In the genomic region with DNA sequence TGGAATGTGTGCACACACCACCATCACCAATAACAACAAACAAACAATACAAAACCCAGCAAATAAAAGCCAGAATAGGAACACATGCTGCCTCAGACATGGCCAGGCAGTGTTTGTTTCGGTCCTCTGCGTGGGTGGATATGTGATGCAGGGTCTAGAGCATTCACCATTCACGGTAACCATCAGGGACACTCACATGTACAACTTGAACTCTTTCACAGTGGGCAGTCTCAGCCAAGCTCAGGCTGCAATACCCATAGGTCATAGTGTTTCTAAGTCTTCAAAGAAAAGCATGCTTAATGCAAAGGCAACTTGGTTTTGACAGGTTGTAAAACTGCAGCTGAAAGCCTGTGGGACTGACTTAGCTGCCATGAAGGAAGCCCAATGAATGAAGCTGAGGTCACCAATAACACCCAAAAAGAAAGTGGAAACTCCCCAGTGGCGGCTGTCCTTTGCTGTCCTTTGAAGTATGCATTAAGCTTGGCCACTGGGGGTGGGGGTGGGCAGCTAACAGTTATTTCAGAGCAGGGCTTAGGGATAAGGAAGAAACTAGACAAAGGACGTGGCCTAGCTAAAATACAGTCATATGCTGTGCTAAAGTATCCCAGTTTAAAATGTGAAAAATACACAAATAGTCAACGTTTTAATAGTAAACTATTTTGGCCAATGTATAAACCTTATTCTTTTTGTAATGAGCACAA, we compare ENCODE assay signal across 16 mouse cellular contexts. TPM values are rescaled to one million over a fixed set of nuclear protein-coding genes. Genes with fewer than 3 reads are reported as not detected.
DNase-seq lines count a peak whose midpoint lies in the region; ATAC-seq and TF ChIP-seq lines count a peak whose summit lies in the region.
"Had no signal": no experiment of that assay in that cellular context is flagged by ENCODE, and none has a peak within 500 bp of the region (broad histone marks: within the 10 kb centered on the region; RNA-seq: fewer than 3 reads in every experiment).

No protein-coding gene starts in this region.

- peaks cover 17% of the 10 kb centered on the region for H3K4me1 ChIP-seq in kidney, embryonic 16.5 days (ENCODE audit: insufficient read depth, low read length)
- peaks cover 4% of the 10 kb centered on the region; the same call in 1 of the 2 replicates for H3K4me1 ChIP-seq in embryonic fibroblast, embryonic 13.5 days (ENCODE audit: control insufficient read depth, insufficient read depth, low read length)
- H3K4me1 ChIP-seq in stomach, embryonic 14.5 days (ENCODE audit: control insufficient read depth, insufficient read depth, low read length): peaks cover 3% of the 10 kb centered on the region; the same call in 1 of the 2 replicates
- H3K4me1 ChIP-seq: liver, embryonic 12.5 days; midbrain, embryonic 15.5 days; neural tube, embryonic 13.5 days had no signal

- no peak for TF ChIP-seq POLR2A in embryonic fibroblast, embryonic 13.5 days (IDR thresholded peaks at IDR 0.05; ENCODE audit: low read depth, low read length)

- DNase-seq in heart, adult 11 months: peak; percentile 87
- no peak for DNase-seq in heart, adult 9 months (ENCODE audit: low spot score in 2 of 2)
- DNase-seq in kidney, adult 9 months: no peak
- DNase-seq in spleen, adult 12 weeks (ENCODE audit: low spot score): no peak
- no peak for DNase-seq in urinary bladder, postnatal 25 days (ENCODE audit: low spot score)
- DNase-seq: adrenal gland, postnatal 25 days; kidney, adult 11 months; retina, postnatal 1 day; spleen, adult 18-20 months had no signal

- peak overlapping the region; percentile 37; the same call in 1 of the 2 replicates for H3K27ac ChIP-seq in kidney, embryonic 16.5 days (ENCODE audit: low read length)
- peak overlapping the region; percentile 83 for H3K27ac ChIP-seq in embryonic fibroblast, embryonic 13.5 days (ENCODE audit: insufficient read depth, low read length)
- peak overlapping the region; percentile 89; the same call in 1 of the 2 replicates for H3K27ac ChIP-seq in stomach, embryonic 14.5 days (ENCODE audit: low read length)
- H3K27ac ChIP-seq: liver, embryonic 12.5 days; macrophage; midbrain, embryonic 15.5 days had no signal

- H3K27me3 ChIP-seq in kidney, embryonic 16.5 days (ENCODE audit: insufficient read depth, low read length): no peaks in the 10 kb centered on the region
- no peaks in the 10 kb centered on the region for H3K27me3 ChIP-seq in stomach, embryonic 14.5 days (ENCODE audit: control insufficient read depth, insufficient read depth, low read length)
- H3K27me3 ChIP-seq: liver, embryonic 12.5 days; midbrain, embryonic 15.5 days; neural tube, embryonic 13.5 days had no signal

- no peak overlapping the region for H3K9ac ChIP-seq in kidney, embryonic 16.5 days (replicated peaks; ENCODE audit: low read length)
- H3K9ac ChIP-seq in stomach, embryonic 14.5 days (replicated peaks; ENCODE audit: low read depth, low read length): no peak overlapping the region
- H3K9ac ChIP-seq: liver, embryonic 12.5 days; midbrain, embryonic 15.5 days; neural tube, embryonic 13.5 days had no signal

- peak; percentile 49; the same call in 1 of the 2 replicates for ATAC-seq in kidney, embryonic 16.5 days (ENCODE audit: low FRiP score, low TSS enrichment)
- ATAC-seq in stomach, embryonic 14.5 days (ENCODE audit: insufficient number of reproducible peaks, insufficient read depth, low FRiP score, low read depth): 0 out of 2 replicates have a peak, but pooled peaks have one; percentile 4
- ATAC-seq: liver, embryonic 12.5 days; midbrain, embryonic 15.5 days had no signal

- H3K4me2 ChIP-seq in kidney, embryonic 16.5 days (replicated peaks; ENCODE audit: low read depth, low read length): no peak overlapping the region
- no peak overlapping the region for H3K4me2 ChIP-seq in stomach, embryonic 14.5 days (replicated peaks; ENCODE audit: low read depth, low read length)
- H3K4me2 ChIP-seq: liver, embryonic 12.5 days; midbrain, embryonic 15.5 days; neural tube, embryonic 13.5 days had no signal

- H3K4me3 ChIP-seq in kidney, embryonic 16.5 days (ENCODE audit: low read length): no peak overlapping the region
- H3K4me3 ChIP-seq in embryonic fibroblast, embryonic 13.5 days (ENCODE audit: insufficient read depth, low read length): no peak overlapping the region
- no peak overlapping the region for H3K4me3 ChIP-seq in stomach, embryonic 14.5 days (ENCODE audit: low read depth, low read length)
- H3K4me3 ChIP-seq: liver, embryonic 12.5 days; midbrain, embryonic 15.5 days; neural tube, embryonic 13.5 days had no signal

- TF ChIP-seq CTCF in embryonic fibroblast, embryonic 13.5 days (IDR thresholded peaks at IDR 0.05; ENCODE audit: borderline replicate concordance, insufficient read depth, low read length): no peak

- no peaks in the 10 kb centered on the region for H3K9me3 ChIP-seq in kidney, embryonic 16.5 days (ENCODE audit: low read length)
- no peaks in the 10 kb centered on the region for H3K9me3 ChIP-seq in stomach, embryonic 14.5 days (ENCODE audit: control insufficient read depth, low read depth, low read length)
- H3K9me3 ChIP-seq: liver, embryonic 12.5 days; midbrain, embryonic 15.5 days; neural tube, embryonic 13.5 days had no signal

- peaks cover 18% of the 10 kb centered on the region for H3K36me3 ChIP-seq in kidney, embryonic 16.5 days (ENCODE audit: insufficient read depth, low read length)
- peaks cover 16% of the 10 kb centered on the region for H3K36me3 ChIP-seq in stomach, embryonic 14.5 days (ENCODE audit: control insufficient read depth, insufficient read depth, low read length)

- 50% methylated on average over 6 of the region's 6 CpGs for WGBS in kidney, embryonic 16.5 days
- WGBS in stomach, embryonic 14.5 days: 56% methylated on average over 6 of the region's 6 CpGs

RNA-seq across cellular contexts. Expression of a gene that starts 31.9 kb away (rescaled TPM):
- 39.5 and 40.1 TPM in 2 replicates for polyA plus RNA-seq in kidney, embryonic 16.5 days (2015; fragmentation: Nextera tagmentation; extraction: Ambion mirVana)
- 22.2 and 24.6 TPM in 2 replicates for polyA plus RNA-seq in embryonic fibroblast, embryonic 13.5 days (2011; ENCODE audit: insufficient read length, low read depth, missing spikeins)
- polyA plus RNA-seq in stomach, embryonic 14.5 days (2014; fragmentation: Nextera tagmentation; extraction: Ambion mirVana): 32.5 and 33.0 TPM in 2 replicates

Comparison
In these comparisons a context has a peak if more than half of its experiments do, and no peak if none do; other contexts are left out.
1. H3K27ac ChIP-seq: peak in every context shown above with its lines; median percentile 89 in stomach, embryonic 14.5 days; 83 in embryonic fibroblast, embryonic 13.5 days; 37 in kidney, embryonic 16.5 days.